Mouse (Mus musculus) heart, postnatal 0 days (tissue): ENCODE results near the gene Ppp1r12b. TPM values are rescaled to one million over a fixed set of nuclear protein-coding genes. Genes with fewer than 3 reads are reported as not detected.
A peak's percentile ranks its signal among the peaks of the same experiment; 100 is the strongest.

Experiments used
- ATAC-seq: fragments of 200-750 bp; cut with Nextera tagmentation; 2 replicates; pipeline ENCODE4 v1.8.0; 2017; ENCODE audit warnings: low read depth, moderate number of reproducible peaks, moderate library complexity; ENCODE audit not compliant: insufficient read depth
- DNase-seq: peaks from one replicate; pipeline ENCODE4 v3.0.0-alpha.2; 2016; ENCODE audit warnings: low spot score
- H3K27ac ChIP-seq: fragments of 300-500 bp; sonication (generic); 2 replicates; pipeline ENCODE4 v1.5.1; 2014; ENCODE audit warnings: low read depth, mild to moderate bottlenecking
- H3K27me3 ChIP-seq: fragments of 300-500 bp; sonication (generic); 2 replicates; pipeline ENCODE4 v1.6.1; 2014; ENCODE audit warnings: low read length, mixed read lengths; ENCODE audit not compliant: control insufficient read depth, insufficient read depth
- H3K36me3 ChIP-seq: fragments of 300-500 bp; sonication (generic); replicated peaks from 2 replicates; pipeline ENCODE4 v1.6.1; 2014; ENCODE audit warnings: low read length, mixed read lengths; ENCODE audit not compliant: control insufficient read depth, insufficient read depth
- H3K4me1 ChIP-seq: fragments of 300-500 bp; sonication (generic); 2 replicates; pipeline ENCODE4 v1.6.1; 2014; ENCODE audit warnings: antibody characterized with exemption; ENCODE audit not compliant: control insufficient read depth, insufficient read depth
- H3K4me2 ChIP-seq: fragments of 300-500 bp; sonication (generic); 2 replicates; pipeline ENCODE4 v1.6.1; 2014; ENCODE audit warnings: low read depth, mild to moderate bottlenecking, low read length, moderate library complexity
- H3K4me3 ChIP-seq: fragments of 300-500 bp; sonication (generic); 2 replicates; pipeline ENCODE4 v1.5.1; 2014; ENCODE audit warnings: low read depth, low read length
- H3K9ac ChIP-seq: fragments of 300-500 bp; sonication (generic); replicated peaks from 2 replicates; pipeline ENCODE4 v1.6.1; 2014; ENCODE audit warnings: low read depth, low read length, mixed read lengths
- H3K9me3 ChIP-seq: fragments of 300-500 bp; sonication (generic); replicated peaks from 2 replicates; pipeline ENCODE4 v1.6.1; 2016; ENCODE audit warnings: low read length; ENCODE audit not compliant: control insufficient read depth
- CTCF ChIP-seq: IDR thresholded peaks from 2 replicates; pipeline ENCODE4 v1.5.1; 2016; ENCODE audit warnings: antibody characterized with exemption, control low read depth, low read depth
- EP300 ChIP-seq: IDR thresholded peaks from 2 replicates; pipeline ENCODE4 v1.6.1; 2016; ENCODE audit warnings: antibody characterized with exemption, low read depth
- WGBS: fragments of 180-500 bp; shearing (Covaris S2); extraction: QIAGEN DNeasy Blood & Tissue Kit; methylation state at CpG from one replicate; pipeline ENCODE4 v1.1.7; 2014; 5-methylcytosine and 5-hydroxymethylcytosine counted together
- polyA plus RNA-seq: library from polyadenylated mRNA; unstranded; fragments of >200 nt; fragmentation: Nextera tagmentation; extraction: Ambion mirVana; gene quantifications from 2 replicates; pipeline ENCODE4 v1.2.1, GENCODE M21; 2015
- total RNA-seq: library from RNA; depleted of rRNA; stranded (reverse); fragments of >200 nt; gene quantifications from 2 replicates; pipeline ENCODE4 v1.2.3, GENCODE M21; 2014; ENCODE audit warnings: low replicate concordance

Ppp1r12b gene
- total and polyA plus RNA-seq, 2 experiments from 2014 or later = 23.0 to 69.9 TPM

GRCm38 (mm10) chr1:134960634-134961033 is 4.9 kb upstream of the Ppp1r12b start:
- TF ChIP-seq EP300 (no peak), CTCF (peak; percentile 64)
- no peak overlapping the region for H3K27ac ChIP-seq
- no peaks in the 10 kb centered on the region for H3K36me3 ChIP-seq
- DNase-seq = peak; percentile 48
- 0 out of 2 replicates have a peak, but pooled peaks cover 10% of the 10 kb centered on the region for H3K4me1 ChIP-seq
- H3K9me3 ChIP-seq = no peaks in the 10 kb centered on the region
- H3K27me3 ChIP-seq = no peaks in the 10 kb centered on the region
- 37% methylated on average over 7 of the region's 7 CpGs for WGBS
- H3K4me2 ChIP-seq = no peak overlapping the region
- H3K4me3 ChIP-seq = no peak overlapping the region
- no peak for ATAC-seq
- H3K9ac ChIP-seq = no peak overlapping the region

GRCm38 (mm10) chr1:134955050-134955636 is 599 bp downstream of the Ppp1r12b start:
- TF ChIP-seq EP300 (no peak), CTCF (no peak)
- ATAC-seq (peak; percentile 31), DNase-seq (peak; percentile 32)
- H3K27me3 ChIP-seq = no peaks in the 10 kb centered on the region
- peak overlapping the region; percentile 89 for H3K4me3 ChIP-seq
- peaks cover 14% of the 10 kb centered on the region for H3K4me1 ChIP-seq
- peak overlapping the region; percentile 80 for H3K4me2 ChIP-seq
- no peaks in the 10 kb centered on the region for H3K9me3 ChIP-seq
- no peaks in the 10 kb centered on the region for H3K36me3 ChIP-seq
- peak overlapping the region; percentile 92 for H3K27ac ChIP-seq
- H3K9ac ChIP-seq = peak overlapping the region; percentile 87
- 3% methylated on average over 16 of the region's 16 CpGs for WGBS

GRCm38 (mm10) chr1:134949946-134950345 is 5.8 kb downstream of the Ppp1r12b start:
- Histone ChIP-seq H3K4me1 (peaks cover 15% of the 10 kb centered on the region), H3K9ac (peak overlapping the region; percentile 33; the same call in 1 of the 2 replicates), H3K4me2 (no peak overlapping the region), H3K36me3 (0 out of 2 replicates have a peak, but pooled peaks cover 14% of the 10 kb centered on the region), H3K9me3 (no peaks in the 10 kb centered on the region), H3K27me3 (no peaks in the 10 kb centered on the region), H3K4me3 (no peak overlapping the region), H3K27ac (peak overlapping the region; percentile 85)
- DNase-seq = peak; percentile 80
- 53% methylated on average over 3 of the region's 3 CpGs for WGBS
- TF ChIP-seq CTCF = no peak
- peak; percentile 93 for ATAC-seq

- H3K4me3 ChIP-seq = no peak overlapping the region
- H3K27me3 ChIP-seq = no peaks in the 10 kb centered on the region
- no peak overlapping the region for H3K4me2 ChIP-seq
- H3K4me1 ChIP-seq = peaks cover 11% of the 10 kb centered on the region
- peaks cover 25% of the 10 kb centered on the region; the same call in 1 of the 2 replicates for H3K36me3 ChIP-seq
- WGBS = 89% methylated on average over 7 of the region's 7 CpGs
- no peak overlapping the region for H3K9ac ChIP-seq
- no peak overlapping the region for H3K27ac ChIP-seq
- no peak for DNase-seq
- no peaks in the 10 kb centered on the region for H3K9me3 ChIP-seq
- ATAC-seq = no peak
- TF ChIP-seq EP300 = no peak
- no peak for TF ChIP-seq CTCF
These were observed 8.2 kb downstream of the Ppp1r12b start for GRCm38 (mm10) chr1:134947590-134947989.

- Histone ChIP-seq H3K27ac (no peak overlapping the region), H3K9ac (no peak overlapping the region), H3K36me3 (peaks cover 21% of the 10 kb centered on the region; the same call in 1 of the 2 replicates), H3K9me3 (no peaks in the 10 kb centered on the region), H3K4me3 (no peak overlapping the region), H3K4me1 (peaks cover 20% of the 10 kb centered on the region; the same call in 1 of the 2 replicates), H3K27me3 (no peaks in the 10 kb centered on the region), H3K4me2 (no peak overlapping the region)
- ATAC-seq = no peak
- no peak for DNase-seq
- no peak for TF ChIP-seq EP300
- TF ChIP-seq CTCF = no peak
- WGBS = 94% methylated on average over 2 of the region's 2 CpGs
These were observed 12.8 kb downstream of the Ppp1r12b start for GRCm38 (mm10) chr1:134942898-134943297.

GRCm38 (mm10) chr1:134940863-134941262 is 14.9 kb downstream of the Ppp1r12b start:
- WGBS = 63% methylated on average over 4 of the region's 4 CpGs
- Histone ChIP-seq H3K27me3 (no peaks in the 10 kb centered on the region), H3K4me3 (no peak overlapping the region), H3K27ac (peak overlapping the region; percentile 61), H3K4me2 (no peak overlapping the region), H3K4me1 (peaks cover 24% of the 10 kb centered on the region; the same call in 1 of the 2 replicates), H3K9ac (no peak overlapping the region), H3K36me3 (peaks cover 11% of the 10 kb centered on the region; the same call in 1 of the 2 replicates), H3K9me3 (no peaks in the 10 kb centered on the region)
- DNase-seq = no peak
- ATAC-seq = no peak
- TF ChIP-seq EP300 (no peak), CTCF (no peak)
